In genomic region chr11:99993620-99994383, GRCm38 (mm10) we compare ENCODE assay signal across 13 mouse cellular contexts. TPM values are rescaled to one million over a fixed set of nuclear protein-coding genes. Genes with fewer than 3 reads are reported as not detected.
A peak's percentile ranks its signal among the peaks of the same experiment; 100 is the strongest.
DNase-seq lines count a peak whose midpoint lies in the region; ATAC-seq and TF ChIP-seq lines count a peak whose summit lies in the region.
"Had no signal": no experiment of that assay in that cellular context is flagged by ENCODE, and none has a peak within 500 bp of the region (broad histone marks: within the 10 kb centered on the region; RNA-seq: fewer than 3 reads in every experiment).

Gene Krtap17-1, minus strand, starts transcription at chr11:99993994.

- ATAC-seq in forebrain, embryonic 12.5 days (ENCODE audit: low FRiP score): no peak
- no peak for ATAC-seq in hindbrain, postnatal 0 days
- ATAC-seq in midbrain, embryonic 16.5 days: 0 out of 2 replicates have a peak, but pooled peaks have one; percentile 39
- ATAC-seq: Patski had no signal

- no peaks in the 10 kb centered on the region for H3K4me1 ChIP-seq in forebrain, embryonic 12.5 days
- H3K4me1 ChIP-seq in hindbrain, postnatal 0 days (ENCODE audit: insufficient read depth, low read length): no peaks in the 10 kb centered on the region
- 0 out of 2 replicates have a peak, but pooled peaks cover 4% of the 10 kb centered on the region for H3K4me1 ChIP-seq in midbrain, embryonic 16.5 days (ENCODE audit: control insufficient read depth, insufficient read depth, low read length)

- no peak within 1 kb of the TSS; the same call in 1 of the 2 replicates for H3K4me3 ChIP-seq in forebrain, embryonic 12.5 days (replicated peaks)
- 0 out of 2 replicates have a peak within 1 kb of the TSS, but pooled peaks have one; percentile 6 for H3K4me3 ChIP-seq in hindbrain, postnatal 0 days (ENCODE audit: low read length)
- peak within 1 kb of the TSS; percentile 30 for H3K4me3 ChIP-seq in midbrain, embryonic 16.5 days (ENCODE audit: low read depth, low read length)

- H3K9ac ChIP-seq in forebrain, embryonic 12.5 days: no peak within 1 kb of the TSS
- H3K9ac ChIP-seq in hindbrain, postnatal 0 days (replicated peaks; ENCODE audit: low read length): peak within 1 kb of the TSS; percentile 10; the same call in 1 of the 2 replicates
- H3K9ac ChIP-seq in midbrain, embryonic 16.5 days (ENCODE audit: low read depth, low read length): peak within 1 kb of the TSS; percentile 62

- TF ChIP-seq CTCF in hindbrain, postnatal 0 days (IDR thresholded peaks at IDR 0.05; ENCODE audit: low read depth): no peak

- peak within 1 kb of the TSS; percentile 38 for H3K4me2 ChIP-seq in forebrain, embryonic 12.5 days
- peak within 1 kb of the TSS; percentile 42 for H3K4me2 ChIP-seq in hindbrain, postnatal 0 days (ENCODE audit: low read depth, low read length)
- H3K4me2 ChIP-seq in midbrain, embryonic 16.5 days (ENCODE audit: low read length): peak within 1 kb of the TSS; percentile 53

- H3K27me3 ChIP-seq in forebrain, embryonic 12.5 days: peaks cover 14% of the 10 kb centered on the region
- H3K27me3 ChIP-seq in hindbrain, postnatal 0 days (ENCODE audit: insufficient read depth, low read length): no peaks in the 10 kb centered on the region
- H3K27me3 ChIP-seq in midbrain, embryonic 16.5 days (ENCODE audit: control insufficient read depth, insufficient read depth, low read depth, low read length): no peaks in the 10 kb centered on the region

- no peak within 1 kb of the TSS for H3K27ac ChIP-seq in forebrain, embryonic 12.5 days
- H3K27ac ChIP-seq in hindbrain, postnatal 0 days: no peak within 1 kb of the TSS
- no peak within 1 kb of the TSS for H3K27ac ChIP-seq in midbrain, embryonic 16.5 days (ENCODE audit: low read length)

- peak; percentile 17 to 56 for DNase-seq in lung, adult 18-20 months
- DNase-seq in lung, postnatal 10 days: no peak
- peak; percentile 10 for DNase-seq in hindbrain, postnatal 0 days (ENCODE audit: low spot score)
- no peak for DNase-seq in left cerebral cortex, adult 11 months (ENCODE audit: low spot score)
- DNase-seq in T-cell, adult 2 months (ENCODE audit: low spot score): no peak
- no peak for DNase-seq in adrenal gland, adult 2 months
- DNase-seq: cerebellum, adult 11-12 months; kidney, adult 2 months; thymus, postnatal 4 days had no signal

- WGBS in forebrain, embryonic 12.5 days: 37% methylated on average over 23 of the region's 26 CpGs
- WGBS in hindbrain, postnatal 0 days: 26% methylated on average over 25 of the region's 26 CpGs
- 26% methylated on average over 26 of the region's 26 CpGs for WGBS in midbrain, embryonic 16.5 days

- H3K36me3 ChIP-seq in forebrain, embryonic 12.5 days (replicated peaks): no peaks in the 10 kb centered on the region
- H3K36me3 ChIP-seq in hindbrain, postnatal 0 days (ENCODE audit: insufficient read depth, low read length): no peaks in the 10 kb centered on the region
- H3K36me3 ChIP-seq in midbrain, embryonic 16.5 days (ENCODE audit: control insufficient read depth, insufficient read depth, low read length): no peaks in the 10 kb centered on the region

- no peaks in the 10 kb centered on the region for H3K9me3 ChIP-seq in forebrain, embryonic 12.5 days
- H3K9me3 ChIP-seq in hindbrain, postnatal 0 days (ENCODE audit: low read length): no peaks in the 10 kb centered on the region
- no peaks in the 10 kb centered on the region for H3K9me3 ChIP-seq in midbrain, embryonic 16.5 days (replicated peaks; ENCODE audit: control insufficient read depth, low read length, poor library complexity, severe bottlenecking)

RNA-seq across cellular contexts. Expression of gene Krtap17-1, which starts in this region (rescaled TPM):
- not detected in 2 replicates for polyA plus RNA-seq in forebrain, embryonic 12.5 days (2016; fragmentation: Nextera tagmentation; extraction: Ambion mirVana)
- 2.6 and 3.0 TPM in 2 replicates for total RNA-seq in hindbrain, postnatal 0 days (2014; rRNA removed)
- polyA plus RNA-seq in hindbrain, postnatal 0 days (2015; fragmentation: Nextera tagmentation; extraction: Ambion mirVana): 1.6 and 1.8 TPM in 2 replicates
- polyA plus RNA-seq in midbrain, embryonic 16.5 days (2015; fragmentation: Nextera tagmentation; extraction: Ambion mirVana): 0.84 and 1.4 TPM in 2 replicates
- total RNA-seq in adrenal gland, adult 2 months (2021): not detected
- not detected in 2 replicates for polyA plus RNA-seq in adrenal gland, adult 2 months (2012; rRNA removed)
- polyA plus RNA-seq: kidney, adult 2 months; liver, embryonic 16.5 days; Patski had no signal

Comparison
In these comparisons a context has a peak if more than half of its experiments do, and no peak if none do; other contexts are left out.
1. DNase-seq: peak in lung, adult 18-20 months (2 of 2) and hindbrain, postnatal 0 days (single experiment); none in lung, postnatal 10 days (single experiment), left cerebral cortex, adult 11 months (single experiment), T-cell, adult 2 months (single experiment) and adrenal gland, adult 2 months (single experiment).
2. Peak in every context shown above with its lines, with median percentiles within 50 percentile points of each other: H3K4me2 ChIP-seq.